Mouse (Mus musculus) neutrophil, adult 5-6 weeks (primary cell): ENCODE measurements around the gene Prol1. TPM values are rescaled to one million over a fixed set of nuclear protein-coding genes. Genes with fewer than 3 reads are reported as not detected.
"Not testable (repeated sequence)": the region's sequence is repeated elsewhere in the genome, so short reads cannot be mapped to it uniquely, and the experiment has no call there.

ENCODE experiments used
- ATAC-seq: fragments of 151-379, 151-347 bp; 2 replicates; pipeline ENCODE4 v1.8.0; 2017; ENCODE audit warnings: mild to moderate bottlenecking, moderate TSS enrichment; ENCODE audit not compliant: insufficient number of reproducible peaks, poor library complexity, low FRiP score, severe bottlenecking; ENCODE audit errors: extremely low read depth
- total RNA-seq: library from RNA; stranded (forward); fragments of 200-1000 nt; gene quantifications from 2 replicates; pipeline ENCODE4 v1.2.3, GENCODE M21; 2017

The Prol1 gene
- not detected in 2 replicates for total RNA-seq

- no peak for ATAC-seq
Observed at GRCm38 (mm10) chr5:88317012-88317411, at the start of gene Prol1. Gene Prol1 (plus strand): TSS chr5:88317312.

GRCm38 (mm10) chr5:88268619-88269018 lies 48.5 kb upstream of the Prol1 start, which contains the start of gene Gm7714:
Gene Gm7714 (plus strand): TSS chr5:88268919.
- ATAC-seq: no peak

GRCm38 (mm10) chr5:88311307-88311706 lies 5.8 kb upstream of the Prol1 start:
- not testable (repeated sequence) for ATAC-seq

GRCm38 (mm10) chr5:88348533-88348932 lies 31.4 kb downstream of the Prol1 start:
- not testable (repeated sequence) for ATAC-seq

- no peak for ATAC-seq
Observed at GRCm38 (mm10) chr5:88364768-88365167, 47.7 kb downstream of the Prol1 start.

GRCm38 (mm10) chr5:88366886-88367285 lies 49.8 kb downstream of the Prol1 start:
- no peak for ATAC-seq

- ATAC-seq: no peak
Observed at GRCm38 (mm10) chr5:88370578-88371232, 53.6 kb downstream of the Prol1 start.

GRCm38 (mm10) chr5:88372563-88372962 lies 55.5 kb downstream of the Prol1 start:
- ATAC-seq: no peak

GRCm38 (mm10) chr5:88375808-88376207 lies 58.7 kb downstream of the Prol1 start, which contains the start of gene Amtn:
Gene Amtn (plus strand): TSS chr5:88376108.
- no peak for ATAC-seq

Other genes with a start within 250 kb of the Prol1 start
- not detected in 2 replicates for gene Smr2, start 230.8 kb upstream of the Prol1 start, total RNA-seq
- not detected in 2 replicates for gene Gm11116, start 205.8 kb upstream of the Prol1 start, total RNA-seq
- gene Gm11115, start 163.2 kb upstream of the Prol1 start, total RNA-seq: not detected in 2 replicates
- not detected in 2 replicates for gene Gm7714, start 48.4 kb upstream of the Prol1 start, total RNA-seq
- gene Amtn, start 58.8 kb downstream of the Prol1 start, total RNA-seq: not detected in 2 replicates
- gene Ambn, start 138.7 kb downstream of the Prol1 start, total RNA-seq: not detected in 2 replicates
- not detected in 2 replicates for gene Enam, start 170.7 kb downstream of the Prol1 start, total RNA-seq
- 6.8 and 8.2 TPM in 2 replicates for gene Jchain, start 210.6 kb downstream of the Prol1 start, total RNA-seq
- gene Utp3, start 237.2 kb downstream of the Prol1 start, total RNA-seq: 56.3 and 59.2 TPM in 2 replicates
- 17.1 and 22.7 TPM in 2 replicates for gene Rufy3, start 247.7 kb downstream of the Prol1 start, total RNA-seq